Mouse (Mus musculus) kidney, adult 2 months (tissue): ENCODE results near the gene Vps26b. TPM values are rescaled to one million over a fixed set of nuclear protein-coding genes. Genes with fewer than 3 reads are reported as not detected.

Experiments
- DNase-seq: peaks from one replicate; pipeline ENCODE4 v3.0.0; 2021
- H3K27ac ChIP-seq: fragments of 200-500 bp; 2 replicates; pipeline ENCODE4 v1.5.1; 2012; ENCODE audit warnings: low read depth, low read length, control low read depth, inconsistent platforms; ENCODE audit not compliant: insufficient read depth
- H3K27me3 ChIP-seq: fragments of 200-500 bp; replicated peaks from 2 replicates; pipeline ENCODE4 v1.6.1; 2012; ENCODE audit warnings: mild to moderate bottlenecking, moderate library complexity, low read length, inconsistent platforms; ENCODE audit not compliant: control insufficient read depth, insufficient read depth
- H3K36me3 ChIP-seq: fragments of 200-500 bp; 2 replicates; pipeline ENCODE4 v1.6.1; 2012; ENCODE audit warnings: mild to moderate bottlenecking, moderate library complexity, low read length, inconsistent platforms; ENCODE audit not compliant: control insufficient read depth, insufficient read depth
- H3K4me1 ChIP-seq: fragments of 200-500 bp; 2 replicates; pipeline ENCODE4 v1.6.1; 2011; ENCODE audit warnings: low read length; ENCODE audit not compliant: control insufficient read depth, insufficient read depth
- H3K4me3 ChIP-seq: fragments of 200-500 bp; 2 replicates; pipeline ENCODE4 v1.5.1; 2011; ENCODE audit warnings: mild to moderate bottlenecking, low read depth, low read length, control low read depth; ENCODE audit not compliant: insufficient read depth
- CTCF ChIP-seq: fragments of 200-500 bp; conservative IDR thresholded peaks from 2 replicates; pipeline ENCODE4 v1.5.1; 2011; ENCODE audit warnings: low read depth, mild to moderate bottlenecking, control low read depth, low read length, moderate library complexity, mixed read lengths; ENCODE audit not compliant: insufficient read depth, insufficient read length
- POLR2A ChIP-seq: fragments of 200-500 bp; IDR thresholded peaks from one replicate; pipeline ENCODE4 v1.6.1; 2011; ENCODE audit warnings: low read depth, low read length, control low read depth
- WGBS: fragments of 180-500 bp; shearing (Covaris S2); methylation state at CpG from one replicate; pipeline ENCODE4 v1.1.7; 2018; 5-methylcytosine and 5-hydroxymethylcytosine counted together
- polyA plus RNA-seq: library from polyadenylated mRNA; depleted of rRNA; stranded (reverse); fragments of >200 nt; gene quantifications from 2 replicates; pipeline ENCODE4 v1.2.3, GENCODE M21; 2012

Gene Vps26b
- polyA plus RNA-seq, 1 experiment: 21.6 TPM

DNA sequence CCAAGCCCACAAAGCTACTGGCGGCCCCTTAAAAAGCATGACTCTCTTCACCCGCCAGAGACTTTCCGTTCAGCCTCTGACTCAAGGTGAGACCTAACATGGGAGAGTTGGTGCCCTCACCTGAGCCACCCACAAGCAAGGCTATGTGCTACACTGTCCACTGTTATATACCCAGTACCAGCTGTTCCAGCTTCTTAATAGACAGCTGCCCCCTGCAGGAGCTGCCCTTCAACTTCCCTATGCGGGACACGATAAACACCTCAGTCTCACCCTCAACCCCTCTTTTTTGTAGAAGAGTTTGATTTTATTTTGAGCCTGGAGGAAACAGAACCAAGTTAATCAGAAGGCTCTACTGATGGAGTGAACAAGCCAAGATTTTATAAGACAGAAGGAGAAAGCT, 23.0 kb downstream of the Vps26b start:
- no peak overlapping the region for H3K4me3 ChIP-seq
- H3K27ac ChIP-seq: no peak overlapping the region
- H3K27me3 ChIP-seq: no peaks in the 10 kb centered on the region
- H3K4me1 ChIP-seq: no peaks in the 10 kb centered on the region
- H3K36me3 ChIP-seq: peaks cover 5% of the 10 kb centered on the region
- TF ChIP-seq POLR2A (no peak), CTCF (no peak)
- 92% methylated on average over 5 of the region's 5 CpGs for WGBS
- DNase-seq: no peak

DNA sequence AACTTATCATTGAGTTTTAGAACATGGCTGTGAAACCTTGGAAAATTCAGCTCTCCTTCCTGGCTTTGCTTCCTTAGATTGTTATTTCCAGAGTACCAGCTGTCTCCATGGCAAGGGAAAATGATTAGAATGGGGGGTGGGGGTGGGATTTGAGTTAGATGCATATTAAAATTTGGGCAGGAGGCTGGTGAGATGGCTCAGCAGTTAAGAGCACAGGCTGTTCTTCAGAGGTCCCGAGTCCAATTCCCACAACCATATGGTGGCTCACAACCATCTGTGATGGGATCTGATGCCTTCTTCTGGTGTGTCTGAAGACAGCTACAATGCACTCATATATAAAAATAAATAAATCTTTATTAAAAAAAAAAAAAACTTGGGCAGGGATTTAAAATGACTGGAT, 23.9 kb downstream of the Vps26b start:
- H3K4me1 ChIP-seq: no peaks in the 10 kb centered on the region
- H3K4me3 ChIP-seq: no peak overlapping the region
- no peaks in the 10 kb centered on the region for H3K27me3 ChIP-seq
- 82% methylated on average over 1 of the region's 1 CpGs for WGBS
- no peak for TF ChIP-seq POLR2A
- TF ChIP-seq CTCF: no peak
- no peak overlapping the region for H3K27ac ChIP-seq
- no peak for DNase-seq
- H3K36me3 ChIP-seq: peaks cover 5% of the 10 kb centered on the region

DNA sequence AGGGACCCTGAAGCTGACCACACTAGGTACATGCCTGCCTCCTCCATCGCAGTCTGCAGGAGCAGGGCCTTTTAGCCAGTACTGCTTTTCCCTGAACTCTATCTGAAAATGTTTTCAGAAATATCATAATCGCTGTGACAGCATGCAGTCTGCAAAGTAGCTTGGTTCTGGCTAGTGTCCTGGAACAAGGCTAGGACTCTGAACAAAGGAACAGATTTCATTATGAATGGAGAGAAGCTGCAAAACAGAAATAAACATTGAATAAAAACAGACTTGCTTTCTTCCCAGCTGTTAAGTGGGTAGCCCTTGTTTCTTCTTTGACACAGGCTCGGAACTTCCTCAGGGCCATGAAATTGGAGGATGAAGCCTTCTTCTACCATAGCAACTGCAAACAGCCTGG, 24.6 kb downstream of the Vps26b start:
- Histone ChIP-seq H3K27ac (no peak overlapping the region), H3K4me1 (peaks cover under 1% of the 10 kb centered on the region; the same call in 1 of the 2 replicates), H3K27me3 (no peaks in the 10 kb centered on the region), H3K36me3 (peaks cover 5% of the 10 kb centered on the region), H3K4me3 (no peak overlapping the region)
- DNase-seq: no peak
- TF ChIP-seq POLR2A (no peak), CTCF (no peak)
- 93% methylated on average over 3 of the region's 3 CpGs for WGBS

- Histone ChIP-seq H3K27me3 (no peaks in the 10 kb centered on the region), H3K4me1 (peaks cover 8% of the 10 kb centered on the region), H3K4me3 (peak within 1 kb of the TSS; percentile 97), H3K27ac (peak within 1 kb of the TSS; percentile 72), H3K36me3 (peaks cover 2% of the 10 kb centered on the region; the same call in 1 of the 2 replicates)
- peak; percentile 26 for TF ChIP-seq POLR2A
- no peak for TF ChIP-seq CTCF
- WGBS: 1% methylated on average over 35 of the region's 35 CpGs
- peak; percentile 98 for DNase-seq
Measured at GRCm38 (mm10) chr9:26999461-27000395, 30.1 kb downstream of the Vps26b start, which contains the start of the genes Acad8 and Thyn1. TSS of gene Acad8 (minus strand) at chr9:26999566. TSS of gene Thyn1 (plus strand) at chr9:26999710.

DNA sequence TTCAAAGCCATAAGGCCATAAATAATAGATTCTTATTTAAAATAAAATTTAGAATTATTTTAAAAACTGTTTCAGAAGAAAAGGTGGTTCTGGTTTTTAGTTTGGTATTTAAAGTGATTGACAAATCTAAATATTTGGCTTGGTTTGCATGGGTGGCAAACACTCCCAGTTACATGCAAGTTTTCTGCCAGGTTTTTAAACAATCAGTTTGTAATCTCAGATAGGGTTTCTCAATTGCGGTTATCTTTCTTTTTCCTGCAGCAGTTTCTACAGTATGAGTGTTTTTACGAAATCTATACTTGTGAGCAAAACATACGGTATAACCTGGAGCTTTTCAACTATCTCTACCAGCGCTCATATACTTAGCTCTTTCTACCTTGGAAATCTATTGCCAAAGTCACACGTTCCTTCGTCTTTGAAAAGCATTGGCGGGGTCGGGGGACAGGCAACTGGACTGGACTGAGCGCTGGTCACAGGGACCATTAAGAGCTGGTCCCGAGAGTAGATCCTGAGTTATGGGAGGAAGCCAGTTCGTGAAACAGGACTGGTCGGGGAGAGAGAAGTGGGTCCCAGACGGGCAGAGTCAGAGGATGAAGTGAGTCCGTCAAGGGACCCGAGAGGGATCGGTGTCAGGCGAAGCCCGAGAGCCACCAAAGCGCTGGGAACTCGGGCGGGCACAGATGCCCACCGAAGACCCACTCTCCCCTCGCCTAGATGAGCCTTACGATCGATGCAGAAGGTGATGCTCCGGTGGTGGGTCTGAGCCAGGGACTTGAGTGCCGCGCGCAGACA, 31.0 kb downstream of the Vps26b start:
- peak overlapping the region; percentile 72 for H3K27ac ChIP-seq

GRCm38 (mm10) chr9:26997501-26997900, 32.4 kb downstream of the Vps26b start:
- Histone ChIP-seq H3K4me1 (peaks cover 10% of the 10 kb centered on the region), H3K36me3 (no peaks in the 10 kb centered on the region), H3K27me3 (no peaks in the 10 kb centered on the region), H3K4me3 (no peak overlapping the region), H3K27ac (no peak overlapping the region)
- 96% methylated on average over 2 of the region's 2 CpGs for WGBS
- TF ChIP-seq POLR2A (no peak), CTCF (no peak)
- no peak for DNase-seq

More for the DNA sequence above, 31.0 kb downstream of the Vps26b start:
- TF ChIP-seq POLR2A (no peak), CTCF (no peak)
- Histone ChIP-seq H3K27me3 (no peaks in the 10 kb centered on the region), H3K4me1 (peaks cover 10% of the 10 kb centered on the region), H3K4me3 (peak overlapping the region; percentile 97), H3K36me3 (peaks cover 2% of the 10 kb centered on the region; the same call in 1 of the 2 replicates)
- WGBS: under 1% methylated on average over 29 of the region's 29 CpGs
- DNase-seq: no peak

DNA sequence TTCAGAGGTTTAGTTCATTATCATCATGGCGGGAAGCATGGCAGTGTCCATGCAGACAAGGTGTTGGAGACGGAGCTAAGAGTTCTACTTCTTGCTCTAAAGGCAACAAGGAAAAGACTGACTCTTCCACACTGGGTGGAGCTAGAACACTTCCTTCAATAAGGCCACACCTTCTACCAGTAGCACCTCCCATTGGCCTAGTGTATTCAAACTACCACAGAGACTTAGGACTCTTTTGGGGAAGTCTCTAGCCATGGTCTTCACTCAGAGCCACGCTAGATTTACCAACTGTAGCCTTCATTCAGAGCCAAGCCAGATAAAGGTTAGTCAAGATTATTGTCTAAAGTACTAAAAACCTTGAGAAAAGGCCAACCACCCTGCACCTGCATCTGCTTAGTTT, 32.8 kb downstream of the Vps26b start:
- DNase-seq: no peak
- Histone ChIP-seq H3K4me1 (peaks cover 10% of the 10 kb centered on the region), H3K4me3 (no peak overlapping the region), H3K27ac (no peak overlapping the region), H3K27me3 (no peaks in the 10 kb centered on the region), H3K36me3 (no peaks in the 10 kb centered on the region)
- TF ChIP-seq POLR2A (no peak), CTCF (no peak)
- 93% methylated on average over 3 of the region's 3 CpGs for WGBS
